Mouse (Mus musculus): Measurements from ENCODE around the gene Nphp3.

Gene Nphp3

GRCm38 (mm10) chr9:104001921-104002859 lies at the start of gene Nphp3:
Gene Nphp3, plus strand, starts transcription at chr9:104002544.
- peak; percentile 99 for DNase-seq (ENCODE audit: low read depth)

DNA sequence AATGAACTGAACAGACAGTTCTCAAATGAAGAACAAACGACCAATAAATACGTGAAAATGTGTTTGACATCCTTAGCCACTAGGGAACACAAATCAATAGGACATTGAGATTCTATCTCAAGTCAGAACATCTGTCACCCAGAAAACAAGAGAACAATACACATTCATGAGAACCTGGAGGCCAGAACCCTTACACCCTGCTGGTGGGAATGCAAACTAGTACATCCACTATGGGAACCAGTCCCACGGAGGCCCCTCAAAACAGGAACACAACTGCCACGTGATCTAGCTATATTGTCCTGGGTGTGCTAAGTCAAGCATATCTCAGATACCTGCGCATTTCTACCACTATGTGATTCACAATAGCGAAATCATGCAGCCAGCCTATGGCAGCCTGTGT lies 43.6 kb upstream of the Nphp3 start:
- DNase-seq (ENCODE audit: low read depth) = no peak

DNA sequence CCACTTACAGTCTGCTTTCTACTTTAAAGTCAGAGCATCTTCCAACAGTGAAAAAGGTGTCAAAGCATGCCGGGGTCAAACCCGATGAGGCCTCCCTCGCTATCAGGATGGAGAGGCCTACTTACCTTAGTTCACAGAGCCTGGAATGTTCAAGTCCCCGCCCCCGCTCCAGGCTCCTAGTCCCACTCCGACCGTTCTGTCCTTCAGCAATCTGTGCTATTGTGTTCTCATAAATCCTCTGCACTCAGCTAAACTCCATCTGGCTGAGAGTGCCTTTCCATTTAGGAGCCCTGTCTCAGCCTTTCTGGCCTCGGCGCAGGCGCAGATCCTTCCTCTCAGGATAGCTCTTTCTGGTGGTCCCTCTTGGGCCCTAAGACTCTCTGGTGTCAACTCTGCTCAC lies 42.4 kb upstream of the Nphp3 start:
- no peak for DNase-seq (ENCODE audit: low read depth)

GRCm38 (mm10) chr9:103996496-103996895 lies 5.8 kb upstream of the Nphp3 start:
- peak; percentile 76 for DNase-seq (ENCODE audit: low read depth)

GRCm38 (mm10) chr9:104000601-104001000 lies 1.7 kb upstream of the Nphp3 start:
- DNase-seq (ENCODE audit: low read depth) = peak; percentile 4

GRCm38 (mm10) chr9:104002913-104003330 lies 578 bp downstream of the Nphp3 start:
- peak; percentile 84 for DNase-seq (ENCODE audit: low read depth)

DNA sequence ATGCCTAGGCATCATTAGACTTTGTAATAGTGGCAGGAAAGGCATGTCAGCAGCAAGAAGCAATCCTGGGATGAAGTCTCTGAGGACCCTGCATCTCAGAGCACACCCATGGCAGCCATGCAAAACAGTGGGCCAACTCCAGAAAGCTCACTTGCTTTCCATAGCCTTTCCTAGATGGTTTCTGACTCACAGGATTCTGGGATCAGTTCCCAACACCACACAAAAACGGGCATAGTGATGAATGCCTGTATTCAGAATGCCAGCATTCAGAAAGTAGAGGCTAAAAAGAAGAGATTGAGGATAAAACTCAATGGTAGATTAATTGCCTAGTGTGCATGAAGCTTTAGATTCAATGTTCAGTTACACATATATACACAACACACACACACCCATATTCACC lies 12.2 kb downstream of the Nphp3 start:
- no peak for DNase-seq (ENCODE audit: low read depth)

- no peak for DNase-seq (ENCODE audit: low read depth)
Measured at GRCm38 (mm10) chr9:104021026-104021425, 18.7 kb downstream of the Nphp3 start.

- no peak for DNase-seq (ENCODE audit: low read depth)
Measured at GRCm38 (mm10) chr9:104027186-104027585, 24.8 kb downstream of the Nphp3 start.

- DNase-seq (ENCODE audit: low read depth) = no peak
Measured at GRCm38 (mm10) chr9:104029861-104030260, 27.5 kb downstream of the Nphp3 start.

DNA sequence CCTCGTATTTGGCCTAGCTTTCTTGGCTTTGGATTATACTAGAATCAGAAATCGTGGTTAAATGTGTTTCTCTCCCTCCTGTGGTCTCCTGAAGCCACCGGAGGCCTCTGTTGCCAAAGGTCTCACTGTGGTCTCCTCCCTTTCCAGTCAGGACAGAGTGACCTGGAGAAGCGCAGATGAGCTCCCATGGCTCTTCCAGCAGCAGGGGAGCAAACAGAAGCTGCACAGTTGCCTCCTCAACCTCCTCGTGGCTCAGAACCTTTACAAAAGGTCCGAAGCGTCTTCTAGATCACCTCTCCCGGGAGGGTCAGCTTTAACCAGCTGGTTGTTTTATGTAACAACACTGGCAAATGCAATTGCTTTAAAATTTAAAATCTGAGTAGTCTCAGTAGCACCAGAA lies 31.9 kb downstream of the Nphp3 start:
- no peak for DNase-seq (ENCODE audit: low read depth)

DNA sequence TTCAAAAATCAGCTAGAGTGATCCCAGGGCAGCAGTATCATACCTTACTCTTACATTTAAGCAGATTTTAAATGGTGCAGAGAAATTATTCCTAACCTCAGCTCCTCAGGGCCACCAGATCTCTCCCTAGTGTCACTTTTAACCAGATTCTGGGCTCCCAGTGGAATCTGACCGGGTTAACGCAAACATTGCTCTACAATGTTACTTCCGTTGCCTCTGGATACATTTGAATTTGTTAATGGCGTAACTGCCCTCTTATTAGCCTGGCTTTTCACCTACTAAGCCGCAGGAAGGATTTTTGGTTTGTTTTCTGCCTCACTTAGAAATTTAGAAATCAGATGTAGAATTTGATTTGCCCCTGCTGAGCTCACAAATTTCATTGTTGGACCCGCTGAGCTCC lies 32.4 kb downstream of the Nphp3 start:
- no peak for DNase-seq (ENCODE audit: low read depth)

GRCm38 (mm10) chr9:104035261-104036015 lies 33.1 kb downstream of the Nphp3 start:
- DNase-seq (ENCODE audit: low read depth) = peak; percentile 74

DNA sequence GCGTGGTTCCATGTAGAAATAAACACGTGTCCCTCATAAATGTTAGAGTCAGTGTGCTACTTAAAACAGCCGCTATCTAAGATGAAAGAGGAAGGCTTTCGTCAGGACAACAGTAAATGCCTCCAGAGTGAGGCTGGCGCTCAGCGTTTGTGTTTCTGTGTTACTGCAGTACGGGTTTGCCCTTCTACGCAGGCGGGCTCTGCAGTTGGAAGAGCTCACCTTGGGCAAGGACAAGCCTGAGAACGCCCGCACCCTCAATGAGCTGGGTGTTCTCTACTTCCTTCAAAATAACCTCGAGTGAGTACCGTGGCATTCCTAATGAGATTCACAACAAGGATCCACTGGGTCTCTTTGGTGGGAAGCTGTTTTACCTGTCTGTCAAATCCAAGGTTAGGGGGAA lies 35.9 kb downstream of the Nphp3 start:
- DNase-seq (ENCODE audit: low read depth) = no peak

GRCm38 (mm10) chr9:104039031-104039695 lies 36.8 kb downstream of the Nphp3 start:
- no peak for DNase-seq (ENCODE audit: low read depth)

- no peak for DNase-seq (ENCODE audit: low read depth)
Measured at GRCm38 (mm10) chr9:104039742-104040141, 37.4 kb downstream of the Nphp3 start.

GRCm38 (mm10) chr9:104040362-104040761 lies 38.0 kb downstream of the Nphp3 start, which contains the start of gene Gm28305:
Gene Gm28305, plus strand, starts transcription at chr9:104040662.
- DNase-seq (ENCODE audit: low read depth) = no peak

- no peak for DNase-seq (ENCODE audit: low read depth)
Measured at GRCm38 (mm10) chr9:104043676-104044075, 41.3 kb downstream of the Nphp3 start.

DNA sequence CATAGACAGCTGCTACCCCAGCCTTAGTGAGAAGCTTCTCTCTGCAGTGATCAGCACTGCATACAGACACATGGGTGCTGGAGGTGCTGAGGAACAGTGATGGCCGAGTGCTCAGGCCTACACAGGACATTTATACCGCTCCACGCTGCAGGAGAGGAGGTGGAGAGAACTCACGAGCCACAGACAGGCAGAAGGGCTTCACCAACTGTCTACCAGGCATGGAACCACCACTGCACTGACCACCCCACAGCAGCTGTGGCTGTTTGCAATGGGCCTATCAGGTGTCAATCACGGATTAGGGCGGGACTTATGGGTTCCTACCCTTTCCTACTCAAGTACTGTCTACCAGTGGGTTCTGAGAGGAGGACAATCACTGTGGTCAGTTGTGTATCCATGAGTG lies 48.7 kb downstream of the Nphp3 start:
- no peak for DNase-seq (ENCODE audit: low read depth)

GRCm38 (mm10) chr9:104062430-104063243 lies 60.3 kb downstream of the Nphp3 start, which contains the start of gene Uba5:
Gene Uba5, minus strand, starts transcription at chr9:104063134.
- peak; percentile 8 for DNase-seq (ENCODE audit: low read depth)

DNA sequence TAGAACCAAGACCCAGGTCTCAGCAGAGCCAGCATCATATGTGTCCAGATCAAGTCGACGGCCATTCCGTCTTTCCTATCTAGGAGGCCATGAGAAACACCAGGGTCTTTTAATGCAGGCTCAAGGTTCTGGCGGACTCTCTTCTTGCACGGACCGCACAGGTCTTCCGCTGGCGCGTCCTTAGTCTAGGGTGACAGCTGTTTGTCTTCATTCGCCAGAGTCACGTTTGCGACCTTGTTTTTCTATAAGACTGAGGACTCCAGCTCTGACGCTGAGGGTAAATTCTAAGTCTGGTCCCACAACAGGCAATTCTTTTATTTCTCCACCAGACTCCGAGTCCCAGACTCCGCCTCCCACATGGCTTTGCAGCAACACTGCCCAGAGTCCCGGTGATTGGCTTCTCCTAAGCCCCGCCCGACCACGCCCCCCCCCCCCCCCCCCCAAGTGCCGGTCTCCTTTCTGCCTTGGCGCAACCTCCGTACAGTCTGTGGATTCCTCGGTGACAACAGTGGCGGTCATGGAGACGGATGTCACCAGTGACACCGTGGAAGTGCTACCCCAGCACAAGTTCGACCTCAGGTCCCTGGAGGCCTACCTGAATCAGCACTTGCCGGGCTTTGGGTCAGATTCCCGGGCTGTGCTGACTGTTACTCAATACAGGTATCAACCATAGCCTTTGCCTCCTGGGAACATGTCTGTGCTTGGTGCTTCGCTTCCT lies 61.1 kb downstream of the Nphp3 start, which contains the start of gene Acad11:
Gene Acad11, plus strand, starts transcription at position 134 of the 718 bp plus-strand sequence.
- peak; percentile 95 for DNase-seq (ENCODE audit: low read depth)
